Mouse (Mus musculus) heart, postnatal 4 days (tissue): ENCODE measurements at regions not wholly inside any gene's neighbourhood (a gene's known extent, or its start where the extent isn't known, plus 50 kb on each side); places are given as distances from the start of the nearest gene placed in this dataset.
"Not testable (repeated sequence)": the region's sequence is repeated elsewhere in the genome, so short reads cannot be mapped to it uniquely, and the experiment has no call there.

Source experiments
- DNase-seq: peaks from one replicate; pipeline ENCODE4 v3.0.0; 2021

- DNase-seq, result no peak
Measured at GRCm38 (mm10) chr16:77835767-77836166, 233.9 kb upstream of the Gm11146 start.

DNA sequence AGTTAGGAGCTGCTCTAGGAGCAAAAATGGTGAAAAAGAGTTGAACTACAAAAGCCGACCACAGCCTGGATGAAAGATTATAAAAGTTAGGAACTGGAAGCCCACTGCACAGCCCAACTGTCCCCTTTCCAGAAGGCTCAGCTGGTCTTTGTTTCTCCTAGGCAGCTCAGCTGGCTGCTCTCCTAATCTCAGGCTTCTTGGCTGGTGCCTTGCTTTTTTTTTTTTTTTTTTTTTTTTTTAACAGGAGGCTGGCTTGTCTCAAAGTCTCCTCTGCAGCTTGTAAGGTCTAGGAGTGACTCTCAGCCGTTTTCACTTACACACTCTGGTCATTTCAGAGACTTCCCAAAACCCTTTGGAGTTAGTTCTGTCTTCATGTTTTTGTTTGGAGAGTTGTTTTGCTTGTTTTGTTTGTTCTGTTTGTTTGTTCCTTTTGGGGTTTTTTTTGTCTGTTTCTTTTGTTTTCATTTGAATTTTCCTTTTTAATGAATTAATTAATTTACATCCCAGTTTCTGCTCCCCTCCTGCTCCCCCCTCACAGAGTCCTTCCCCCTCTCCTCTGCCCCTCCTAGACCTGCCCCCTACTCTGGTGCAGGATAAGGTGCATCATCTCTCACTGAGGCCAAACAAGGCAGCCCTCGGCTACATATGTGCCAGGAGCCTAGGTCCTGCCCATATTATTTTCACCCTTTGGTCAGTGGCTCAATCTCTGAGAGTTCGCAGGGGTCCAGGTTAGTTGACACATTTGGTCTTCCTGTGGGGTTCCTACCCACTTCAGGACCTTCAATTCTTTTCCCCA is 225.6 kb upstream of the Gm11146 start:
- peak; percentile 56 for DNase-seq

- no peak for DNase-seq
Measured at GRCm38 (mm10) chr16:77799709-77800108, 197.8 kb upstream of the Gm11146 start.

GRCm38 (mm10) chr16:77796926-77797325 is 195.0 kb upstream of the Gm11146 start:
- no peak for DNase-seq

DNA sequence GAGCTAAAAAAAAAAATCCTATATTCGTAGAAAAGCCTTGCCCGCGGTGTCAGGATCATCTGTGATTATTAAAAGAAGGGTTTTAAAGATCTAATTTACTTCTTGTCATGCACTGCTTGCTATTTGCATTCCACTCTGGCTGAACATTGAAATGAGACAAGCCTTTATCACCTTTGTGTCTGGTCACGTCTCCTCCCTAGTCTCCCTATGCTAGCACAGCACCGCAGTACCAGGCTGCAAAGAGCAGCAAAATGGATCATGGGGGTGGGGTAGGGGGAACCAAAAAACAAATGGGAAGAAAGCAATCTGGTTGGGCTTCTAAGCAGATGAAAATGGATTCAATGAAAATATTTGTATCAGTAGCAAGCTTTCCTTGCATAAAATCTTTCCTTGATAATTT is 187.8 kb upstream of the Gm11146 start:
- DNase-seq, result no peak

DNA sequence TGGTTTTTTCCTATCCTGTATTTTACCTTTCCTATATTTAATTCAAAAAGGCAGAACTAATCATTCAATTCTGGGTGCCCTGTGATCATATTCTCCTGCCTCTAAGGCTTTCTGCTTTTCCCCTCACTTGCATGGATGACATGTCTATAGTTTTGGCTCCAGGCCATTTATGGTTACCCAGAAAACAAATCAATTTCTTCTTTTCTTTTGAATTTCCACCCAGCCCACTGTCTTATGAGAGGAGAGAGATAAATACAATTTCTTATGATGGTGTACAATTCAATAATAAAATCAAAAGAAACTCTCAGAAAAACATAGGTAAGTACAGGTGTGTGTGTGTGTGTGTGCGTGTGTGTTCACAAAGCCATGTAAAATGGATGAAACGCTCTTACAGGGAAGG is 187.3 kb upstream of the Gm11146 start:
- DNase-seq, result no peak

GRCm38 (mm10) chr16:77788781-77789150 is 186.9 kb upstream of the Gm11146 start:
- no peak for DNase-seq

DNA sequence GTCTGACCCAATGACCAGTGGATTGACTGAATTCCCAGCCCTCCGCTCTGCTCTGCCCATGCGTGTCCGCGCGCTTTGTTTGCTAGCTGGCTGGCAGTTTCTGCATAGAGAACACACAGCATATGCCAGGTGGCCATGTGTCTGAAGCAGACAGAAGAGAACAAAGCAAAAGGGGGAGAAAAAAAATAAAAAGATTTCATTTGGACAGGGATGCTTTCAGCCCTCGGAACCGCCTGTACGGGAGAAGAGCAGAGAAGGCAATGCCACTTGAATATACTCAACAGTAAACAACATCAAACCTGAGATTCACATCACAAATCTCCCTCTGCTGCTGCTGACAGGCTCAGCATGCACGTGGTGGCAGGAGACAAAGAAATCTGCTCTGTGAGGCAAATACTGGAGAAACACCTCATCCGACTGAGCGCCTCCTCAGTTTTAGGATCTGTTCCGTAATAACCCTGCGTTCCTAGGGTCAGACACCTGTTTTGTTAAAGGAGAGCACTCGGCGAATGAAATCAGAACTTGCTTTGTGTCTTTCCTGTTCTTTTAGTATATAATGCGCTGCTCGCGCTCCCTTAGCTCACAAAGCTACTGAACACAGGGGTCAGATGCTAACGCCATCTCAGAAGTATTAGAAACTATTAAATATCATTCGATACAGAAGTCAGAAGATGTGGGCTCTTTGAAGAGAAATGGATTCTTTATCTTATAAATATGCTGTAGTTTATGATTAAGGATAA is 186.3 kb upstream of the Gm11146 start:
- DNase-seq, result no peak

DNA sequence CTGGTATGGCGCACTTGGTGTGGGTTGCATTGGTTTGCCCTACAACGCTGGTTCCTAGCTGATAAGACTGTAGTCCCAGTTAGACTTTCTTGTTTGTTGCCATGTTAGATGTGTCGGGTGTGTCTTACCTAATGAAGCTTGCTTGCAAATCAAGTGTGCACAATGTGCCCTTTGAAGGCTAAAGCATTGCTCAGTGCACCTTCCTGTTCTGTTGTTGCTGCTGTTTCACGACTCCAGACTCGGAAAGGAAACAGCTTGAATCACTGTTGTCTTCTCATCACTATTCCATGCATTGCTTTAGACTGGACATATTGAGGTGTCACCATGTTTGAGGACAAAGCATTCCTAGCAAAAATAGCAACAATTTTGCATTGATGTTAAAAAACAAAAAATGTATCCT is 185.1 kb upstream of the Gm11146 start:
- DNase-seq, result no peak

GRCm38 (mm10) chr16:77779019-77779418 is 177.1 kb upstream of the Gm11146 start:
- no peak for DNase-seq

GRCm38 (mm10) chr16:77772075-77772474 is 170.2 kb upstream of the Gm11146 start:
- DNase-seq, result no peak

DNA sequence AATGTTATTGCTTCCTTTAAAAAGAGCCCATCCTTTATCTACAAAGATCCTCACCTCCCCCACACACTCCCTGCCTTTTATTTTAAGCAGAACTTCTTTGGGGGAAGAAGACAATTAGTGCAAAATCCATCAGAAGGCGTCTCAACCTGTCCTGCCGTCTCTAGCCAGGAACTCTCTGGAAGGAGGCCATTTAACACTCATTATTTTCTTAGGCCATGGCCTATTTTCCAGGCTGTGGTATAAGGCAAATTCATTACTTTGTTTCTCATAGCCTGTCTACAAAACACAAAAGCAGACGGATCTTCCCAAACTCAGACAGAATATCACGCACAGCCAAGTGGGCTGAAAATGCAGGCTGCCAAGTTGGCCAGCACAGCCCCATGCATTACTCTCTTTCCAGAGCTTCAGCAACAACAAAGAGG is 159.0 kb upstream of the Gm11146 start:
- DNase-seq, result no peak

GRCm38 (mm10) chr16:77760479-77760878 is 158.6 kb upstream of the Gm11146 start:
- DNase-seq, result no peak

GRCm38 (mm10) chr16:77759997-77760396 is 158.1 kb upstream of the Gm11146 start:
- DNase-seq, result no peak

DNA sequence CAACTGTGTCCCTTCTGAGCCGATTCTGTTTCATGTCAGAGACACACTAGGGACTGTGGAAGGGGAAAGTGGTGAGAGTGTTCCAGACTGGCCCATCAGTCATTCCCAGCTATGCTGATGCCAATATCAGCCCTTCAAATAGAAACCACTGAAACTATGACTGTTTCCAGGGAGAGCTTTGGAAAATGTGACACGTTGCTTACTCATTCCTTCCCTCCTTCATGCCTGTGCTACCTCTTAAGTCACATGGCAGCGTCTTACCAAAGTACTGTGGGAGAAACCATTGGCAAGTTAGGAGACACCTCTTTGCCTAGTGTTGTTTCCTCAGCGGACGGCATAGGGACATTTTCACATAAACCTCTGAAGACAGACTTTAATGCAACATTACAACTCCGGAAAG is 153.0 kb upstream of the Gm11146 start:
- DNase-seq, result no peak

GRCm38 (mm10) chr16:77749474-77749873 is 147.6 kb upstream of the Gm11146 start:
- DNase-seq, result peak; percentile 7

DNA sequence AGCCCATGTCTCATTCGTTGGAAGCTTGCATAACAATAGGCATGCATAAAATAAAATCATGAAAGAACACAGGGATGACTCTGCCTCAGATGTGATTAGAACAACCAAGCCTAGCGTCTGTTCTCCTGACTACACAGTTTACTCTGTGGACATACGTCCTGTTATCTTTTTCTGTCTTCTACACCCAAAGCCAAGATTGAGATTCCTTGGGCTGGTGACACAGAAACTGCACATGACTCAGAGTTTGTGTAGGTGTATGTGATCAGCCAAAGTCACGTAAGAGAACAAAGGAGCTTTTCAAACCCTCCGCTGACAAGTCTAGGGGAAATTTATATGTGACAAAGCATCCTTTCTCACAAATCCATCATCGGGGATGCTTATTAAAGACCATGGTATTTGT is 141.9 kb upstream of the Gm11146 start:
- DNase-seq, result no peak

GRCm38 (mm10) chr16:77738821-77739220 is 136.9 kb upstream of the Gm11146 start:
- DNase-seq, result no peak

DNA sequence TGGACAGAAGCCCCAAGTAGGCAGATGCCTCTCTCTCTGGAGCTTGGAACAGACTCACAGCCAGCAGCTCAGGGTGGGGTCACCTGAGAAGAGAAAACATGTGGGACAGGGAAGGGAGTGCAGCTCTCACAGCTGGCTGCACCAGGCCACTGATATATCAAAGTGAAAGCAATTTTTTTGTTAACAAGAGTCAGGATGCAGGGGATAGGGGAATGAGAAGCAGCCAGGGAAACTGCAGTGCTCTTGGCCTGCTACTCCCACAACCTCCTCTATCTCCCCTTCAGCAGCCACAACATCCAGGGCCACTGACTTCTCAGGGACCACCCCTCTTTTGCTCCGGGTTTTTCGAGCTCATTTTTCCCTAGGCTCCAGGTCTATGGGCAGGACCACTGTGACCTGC is 117.5 kb upstream of the Gm11146 start:
- DNase-seq, result no peak

GRCm38 (mm10) chr16:77717766-77718165 is 115.9 kb upstream of the Gm11146 start:
- not testable (repeated sequence) for DNase-seq

- DNase-seq, result no peak
Measured at GRCm38 (mm10) chr16:77704726-77705125, 102.8 kb upstream of the Gm11146 start.

DNA sequence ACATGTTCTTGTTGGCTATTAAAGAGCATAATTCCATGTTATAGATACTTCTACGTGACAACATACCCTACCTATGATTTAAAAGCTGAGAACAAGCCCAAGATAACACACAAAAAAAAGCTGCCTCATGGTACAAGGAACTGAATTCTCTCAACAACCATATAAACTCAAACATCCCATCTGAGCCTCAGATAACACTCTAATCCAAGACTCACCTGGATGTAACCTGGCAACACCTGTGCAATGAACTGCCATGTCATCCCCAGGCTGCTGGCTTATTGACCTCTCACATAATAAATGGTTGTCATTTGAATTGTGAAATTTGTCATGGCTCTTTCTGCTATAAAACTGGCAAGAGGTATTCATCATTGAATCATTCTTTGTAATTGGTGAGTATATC is 93.5 kb upstream of the Gm11146 start:
- DNase-seq, result no peak

- DNase-seq, result no peak
Measured at GRCm38 (mm10) chr16:77687056-77687839, 85.4 kb upstream of the Gm11146 start.
